Mouse (Mus musculus): ENCODE data around the gene Rhox13. TPM values are rescaled to one million over a fixed set of nuclear protein-coding genes. Genes with fewer than 3 reads are reported as not detected.

Rhox13 gene
- total RNA-seq (2021): not detected

DNA sequence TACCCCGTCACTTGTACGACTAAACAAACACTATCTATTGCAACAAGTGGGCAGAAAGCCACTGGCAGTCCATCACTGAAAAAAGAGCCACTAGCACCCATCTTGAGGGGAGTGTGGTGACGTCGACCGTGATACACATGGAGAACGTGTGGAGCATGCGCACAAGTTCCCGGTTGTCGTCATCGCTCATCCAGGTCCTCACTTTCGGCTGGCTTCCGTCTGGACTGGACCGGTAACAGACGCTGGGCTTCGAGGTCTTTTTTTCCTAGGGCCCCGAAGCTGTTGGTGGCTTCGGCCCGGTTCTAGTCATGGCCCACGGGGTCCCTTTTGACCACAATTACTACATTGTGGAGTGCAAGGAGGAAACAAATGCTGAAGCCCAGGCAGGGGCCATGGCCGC, at the start of gene Rhox13:
Rhox13 (plus strand) TSS at position 238 of the 400 bp plus-strand sequence.
- no peak for DNase-seq
- intact Hi-C loops (cut with DNase I): no loop called here

DNA sequence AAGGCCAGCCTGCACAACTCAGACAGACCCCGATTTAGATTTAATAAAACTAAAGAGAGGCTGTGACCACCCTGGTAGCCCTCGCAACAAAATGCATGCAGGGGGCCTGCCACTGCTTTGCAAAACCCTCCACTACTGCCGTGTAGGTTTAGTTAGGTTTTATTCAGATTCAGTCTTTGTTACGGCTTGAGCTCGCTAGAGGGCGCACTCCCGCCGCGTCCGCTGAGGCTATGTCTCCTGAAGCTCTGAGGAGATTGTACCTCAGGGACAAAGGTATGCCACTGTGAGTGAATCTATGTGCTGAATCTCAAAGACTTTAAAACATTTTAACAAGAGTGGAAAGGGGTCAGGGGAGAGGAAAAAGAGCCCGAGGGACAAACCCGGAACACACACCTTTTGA, 36.8 kb upstream of the Rhox13 start:
- intact Hi-C loops (cut with DNase I): no loop called here
- peak; percentile 5 to 44 for DNase-seq

DNA sequence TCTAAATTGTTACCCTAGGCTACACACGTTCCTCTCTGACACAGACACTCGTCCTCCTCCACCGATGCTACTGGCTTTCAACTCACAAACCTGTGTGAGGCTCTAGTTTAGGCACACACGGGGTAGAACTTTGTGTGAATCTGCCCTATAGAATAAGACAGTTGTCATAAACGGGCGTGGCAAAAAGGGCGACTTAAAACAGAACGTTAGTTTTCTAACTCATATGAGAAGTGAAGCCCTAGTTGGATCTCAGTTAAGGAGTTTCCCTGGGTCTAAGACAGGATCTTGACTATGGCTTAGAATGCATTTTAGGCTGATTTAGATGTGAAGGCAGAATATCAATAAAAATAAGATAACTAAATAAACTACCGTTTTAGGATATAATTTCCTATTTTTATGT, 36.0 kb upstream of the Rhox13 start, which contains the start of gene Rhox11:
Rhox11 (minus strand) TSS at position 101 of the 400 bp plus-strand sequence.
- intact Hi-C loops (cut with DNase I): no loop called here
- no peak for DNase-seq

DNA sequence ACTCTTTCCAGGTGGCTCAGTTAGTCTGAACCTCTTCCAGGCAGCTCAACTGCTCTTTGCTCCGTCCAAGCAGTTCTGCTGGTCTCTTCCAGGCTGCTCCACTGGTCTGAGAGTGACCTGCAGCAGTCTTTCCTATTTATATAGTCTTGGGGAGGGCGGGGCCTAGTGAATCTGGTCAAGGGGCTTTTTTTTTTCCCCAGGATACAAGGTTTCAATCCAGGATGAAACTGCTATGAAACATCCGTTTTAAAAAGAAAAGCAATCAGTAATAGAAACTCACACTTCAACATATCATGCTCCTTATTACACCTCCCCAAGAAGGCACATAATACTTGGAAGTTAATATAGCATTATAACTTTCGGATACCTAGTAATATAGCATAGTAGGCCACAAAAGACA, 10.2 kb upstream of the Rhox13 start, which contains the start of gene Rhox12:
Rhox12 (minus strand) TSS at position 101 of the 400 bp plus-strand sequence.
- DNase-seq: no peak
- intact Hi-C loops (cut with DNase I): no loop called here

DNA sequence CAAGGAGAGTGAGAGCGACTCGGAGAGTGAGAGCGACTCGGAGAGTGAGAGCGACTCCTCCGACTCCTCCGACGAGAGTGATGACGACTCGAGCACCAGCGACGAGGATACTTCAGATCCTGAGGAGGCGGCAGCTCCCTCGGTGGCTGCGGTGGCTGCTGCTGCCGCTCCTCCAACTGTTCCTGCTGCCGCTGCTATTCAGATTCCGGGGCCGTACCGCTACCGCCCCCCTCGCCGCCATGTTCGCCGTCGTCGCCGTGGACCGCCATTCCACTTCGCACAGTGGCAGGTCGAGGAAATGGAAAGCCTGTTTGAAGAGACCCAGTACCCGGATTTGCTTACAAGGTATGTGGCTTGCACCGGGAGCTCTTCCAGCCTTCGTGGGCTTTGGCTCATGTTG, 459 bp downstream of the Rhox13 start:
- intact Hi-C loops (cut with DNase I): no loop called here
- no peak for DNase-seq

DNA sequence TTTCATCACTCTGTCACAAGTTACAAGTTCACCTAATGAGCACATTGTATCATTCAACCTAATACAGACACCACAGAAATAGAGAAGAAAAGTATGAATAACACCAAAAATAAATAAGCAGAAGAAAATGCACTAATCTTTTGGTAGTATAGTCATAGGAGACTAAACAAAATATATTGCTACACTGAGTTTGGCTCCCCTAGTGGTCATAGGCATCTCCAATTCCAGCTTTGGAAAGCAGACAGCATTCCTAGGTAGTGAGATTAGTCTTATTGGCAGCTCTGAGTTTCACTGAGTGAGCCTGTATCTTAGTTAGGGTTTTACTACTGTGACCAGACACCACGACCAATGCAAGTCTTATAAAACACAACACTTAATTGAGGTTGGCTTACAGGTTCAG, 38.1 kb downstream of the Rhox13 start:
- no peak for DNase-seq
- intact Hi-C loops (cut with DNase I): no loop called here

DNA sequence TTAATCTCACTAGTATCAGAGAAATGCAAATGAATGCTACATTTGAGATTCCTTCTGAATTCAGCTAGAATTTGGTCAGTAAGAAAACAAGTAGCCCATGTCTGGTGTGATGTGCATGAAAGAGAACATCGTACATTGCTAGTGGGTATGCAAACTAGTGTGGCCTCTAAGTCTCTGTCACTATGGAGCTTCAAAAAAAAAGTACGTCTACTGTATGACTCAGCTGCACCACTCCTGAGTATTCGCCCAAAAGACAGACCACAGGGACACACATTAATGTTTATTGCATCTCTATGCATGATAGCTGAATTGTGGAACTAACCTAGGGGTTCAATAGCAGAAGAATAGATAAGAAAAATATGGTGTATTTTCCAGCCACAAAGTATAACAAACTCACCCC, 44.3 kb downstream of the Rhox13 start:
- intact Hi-C loops (cut with DNase I): no loop called here
- no peak for DNase-seq

DNA sequence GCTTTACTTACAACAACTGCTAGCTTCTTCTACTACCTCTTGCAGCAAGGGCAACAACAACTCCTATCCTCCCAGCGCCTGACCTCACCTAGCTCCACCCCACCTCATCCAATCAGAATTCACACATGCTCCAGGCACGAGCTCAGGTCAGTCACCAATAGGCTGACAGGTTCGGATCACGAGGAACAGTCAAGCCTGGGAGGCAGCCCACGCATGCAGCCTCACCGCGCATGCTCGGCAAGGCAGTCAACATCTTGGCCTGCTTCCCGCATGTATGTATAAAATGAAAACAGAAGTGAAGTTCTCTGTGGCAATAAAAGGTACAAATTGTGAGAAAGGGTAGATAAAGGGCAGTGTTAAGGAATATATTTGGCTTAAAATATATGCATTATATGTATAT, 45.0 kb downstream of the Rhox13 start:
- DNase-seq: no peak
- intact Hi-C loops (cut with DNase I): no loop called here

DNA sequence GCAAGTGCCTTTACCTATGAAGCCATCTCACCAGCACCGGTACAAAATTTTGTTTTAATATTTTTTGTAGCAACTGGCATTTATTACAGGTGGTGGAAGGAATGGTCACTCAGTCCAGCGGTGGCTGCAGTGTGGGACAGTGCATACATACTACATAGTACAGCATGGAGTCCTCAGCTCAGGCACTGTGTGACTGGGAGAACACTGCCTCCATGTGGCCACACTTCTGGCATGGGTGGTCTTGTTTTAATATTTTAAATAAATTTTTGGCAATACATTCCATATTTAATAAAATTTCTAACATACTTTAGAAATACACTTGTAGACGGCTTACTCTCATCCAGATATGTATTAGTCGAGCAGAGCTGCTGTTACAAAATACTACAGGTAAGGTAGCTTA, 45.6 kb downstream of the Rhox13 start:
- intact Hi-C loops (cut with DNase I): no loop called here

More for the DNA sequence above, 45.6 kb downstream of the Rhox13 start:
- DNase-seq: no peak

Other genes with a start within 250 kb of the Rhox13 start
- gene Rhox8, start 242.3 kb upstream of the Rhox13 start, total RNA-seq (2021): not detected
- gene Rhox7b, start 224.0 kb upstream of the Rhox13 start, total RNA-seq (2021): not detected
- not detected for gene Rhox9, start 219.4 kb upstream of the Rhox13 start, total RNA-seq (2021)
- gene Btg1-ps1, start 102.4 kb upstream of the Rhox13 start, total RNA-seq (2021): not detected
- not detected for gene Btg1-ps2, start 78.1 kb upstream of the Rhox13 start, total RNA-seq (2021)
- not detected for gene Rhox10, start 54.7 kb upstream of the Rhox13 start, total RNA-seq (2021)
- not detected for gene Rhox11, start 36.1 kb upstream of the Rhox13 start, total RNA-seq (2021)
- gene Rhox12, start 10.3 kb upstream of the Rhox13 start, total RNA-seq (2021): not detected
- 10 to 100 TPM; 10.1 to 12.8 TPM for gene Zbtb33, start 68.6 kb downstream of the Rhox13 start, total RNA-seq (2021)
- gene Tmem255a, start 131.2 kb downstream of the Rhox13 start, total RNA-seq (2021): 1 to 10 TPM in 1 of 2 experiments, under 1 TPM in 1; 0.79 to 1.2 TPM
- not detected for gene Atp1b4, start 195.0 kb downstream of the Rhox13 start, total RNA-seq (2021)

Measured in heart, postnatal 36 days (tissue).